Mouse (Mus musculus) liver, adult 2 months (tissue): ENCODE measurements around the gene Pgap3.

Source experiments
- CTCF ChIP-seq: fragments of 200-500 bp; IDR thresholded peaks from 2 replicates; pipeline ENCODE4 v1.5.1; 2011; ENCODE audit warnings: low read depth, low read length, control low read depth
- POLR2A ChIP-seq: fragments of 200-500 bp; IDR thresholded peaks from 2 replicates; pipeline ENCODE4 v1.6.1; 2011; ENCODE audit warnings: low read length, control low read depth; ENCODE audit not compliant: insufficient read depth; ENCODE audit errors: extremely low read depth

- TF ChIP-seq CTCF (no peak), POLR2A (no peak)
Measured at GRCm38 (mm10) chr11:98418939-98419547, 18.8 kb upstream of the Pgap3 start.
